Mouse (Mus musculus): ENCODE measurements around the gene Zfp472.

The Zfp472 gene

GRCm38 (mm10) chr17:32965623-32966290, at the start of gene Zfp472:
Gene Zfp472, plus strand, starts transcription at chr17:32965814.
- peak; percentile 85 to 89 for DNase-seq (ENCODE audit: low spot score in 2 of 2)

- DNase-seq (ENCODE audit: low spot score in 2 of 2) = no peak
Observed at GRCm38 (mm10) chr17:32916075-32916474, 49.5 kb upstream of the Zfp472 start.

- DNase-seq (ENCODE audit: low spot score in 2 of 2) = peak in 1 of 2 experiments; percentile 8
Observed at GRCm38 (mm10) chr17:32917131-32917530, 48.5 kb upstream of the Zfp472 start, which contains the start of gene Cyp4f14. Gene Cyp4f14, minus strand, starts transcription at chr17:32917342.

- no peak for DNase-seq (ENCODE audit: low spot score in 2 of 2)
Observed at GRCm38 (mm10) chr17:32919123-32919522, 46.5 kb upstream of the Zfp472 start.

- no peak for DNase-seq (ENCODE audit: low spot score in 2 of 2)
Observed at GRCm38 (mm10) chr17:32923681-32924080, 41.9 kb upstream of the Zfp472 start.

- peak; percentile 40 to 52 for DNase-seq (ENCODE audit: low spot score in 2 of 2)
Observed at GRCm38 (mm10) chr17:32924658-32925312, 40.8 kb upstream of the Zfp472 start.

- DNase-seq (ENCODE audit: low spot score in 2 of 2) = no peak
Observed at GRCm38 (mm10) chr17:32927803-32928202, 37.8 kb upstream of the Zfp472 start.

GRCm38 (mm10) chr17:32939831-32940230, 25.8 kb upstream of the Zfp472 start:
- no peak for DNase-seq (ENCODE audit: low spot score in 2 of 2)

- no peak for DNase-seq (ENCODE audit: low spot score in 2 of 2)
Observed at GRCm38 (mm10) chr17:32943661-32944060, 22.0 kb upstream of the Zfp472 start.

GRCm38 (mm10) chr17:32944402-32945035, 21.1 kb upstream of the Zfp472 start:
- no peak for DNase-seq (ENCODE audit: low spot score in 2 of 2)

GRCm38 (mm10) chr17:32946716-32947115, 18.9 kb upstream of the Zfp472 start:
- no peak for DNase-seq (ENCODE audit: low spot score in 2 of 2)

- DNase-seq (ENCODE audit: low spot score in 2 of 2) = peak; percentile 91 to 92
Observed at GRCm38 (mm10) chr17:32947215-32947914, 18.2 kb upstream of the Zfp472 start, which contains the start of gene Cyp4f13. Gene Cyp4f13, minus strand, starts transcription at chr17:32947402.

GRCm38 (mm10) chr17:32950136-32950535, 15.5 kb upstream of the Zfp472 start:
- no peak for DNase-seq (ENCODE audit: low spot score in 2 of 2)

- no peak for DNase-seq (ENCODE audit: low spot score in 2 of 2)
Observed at GRCm38 (mm10) chr17:32951006-32951405, 14.6 kb upstream of the Zfp472 start.

GRCm38 (mm10) chr17:32951441-32951840, 14.2 kb upstream of the Zfp472 start:
- DNase-seq (ENCODE audit: low spot score in 2 of 2) = peak; percentile 44 to 78

GRCm38 (mm10) chr17:32965253-32965622, 376 bp upstream of the Zfp472 start:
- no peak for DNase-seq (ENCODE audit: low spot score in 2 of 2)

- no peak for DNase-seq (ENCODE audit: low spot score in 2 of 2)
Observed at GRCm38 (mm10) chr17:32981361-32981760, 15.7 kb downstream of the Zfp472 start.

- DNase-seq (ENCODE audit: low spot score in 2 of 2) = no peak
Observed at GRCm38 (mm10) chr17:32986301-32986700, 20.7 kb downstream of the Zfp472 start.

GRCm38 (mm10) chr17:32991965-32992698, 26.5 kb downstream of the Zfp472 start:
- DNase-seq (ENCODE audit: low spot score in 2 of 2) = no peak

GRCm38 (mm10) chr17:32992699-32993474, 27.3 kb downstream of the Zfp472 start, which contains the start of gene Zfp952:
Gene Zfp952, plus strand, starts transcription at chr17:32993129.
- peak; percentile 82 to 88 for DNase-seq (ENCODE audit: low spot score in 2 of 2)
